Mouse (Mus musculus) liver, embryonic 12.5 days (tissue): ENCODE results near the gene Trim12a. TPM values are rescaled to one million over a fixed set of nuclear protein-coding genes. Genes with fewer than 3 reads are reported as not detected.
A peak's percentile ranks its signal among the peaks of the same experiment; 100 is the strongest.
"Not testable (repeated sequence)": the region's sequence is repeated elsewhere in the genome, so short reads cannot be mapped to it uniquely, and the experiment has no call there.

Experiments
- ATAC-seq: fragments of 200-750 bp; cut with Nextera tagmentation; 2 replicates; pipeline ENCODE4 v1.8.0; 2017; ENCODE audit warnings: moderate number of reproducible peaks, mild to moderate bottlenecking, moderate library complexity
- H3K27ac ChIP-seq: fragments of 300-500 bp; sonication (generic); 2 replicates; pipeline ENCODE4 v1.5.1; 2016; ENCODE audit warnings: mild to moderate bottlenecking
- H3K27me3 ChIP-seq: fragments of 300-500 bp; sonication (generic); replicated peaks from 2 replicates; pipeline ENCODE4 v1.6.1; 2016; ENCODE audit warnings: mild to moderate bottlenecking, moderate library complexity
- H3K36me3 ChIP-seq: fragments of 300-500 bp; sonication (generic); 2 replicates; pipeline ENCODE4 v1.6.1; 2016; ENCODE audit warnings: mild to moderate bottlenecking, moderate library complexity
- H3K4me1 ChIP-seq: fragments of 300-500 bp; sonication (generic); 2 replicates; pipeline ENCODE4 v1.6.1; 2016
- H3K4me2 ChIP-seq: fragments of 300-500 bp; sonication (generic); 2 replicates; pipeline ENCODE4 v1.6.1; 2016; ENCODE audit warnings: mild to moderate bottlenecking, moderate library complexity
- H3K4me3 ChIP-seq: fragments of 300-500 bp; sonication (generic); 2 replicates; pipeline ENCODE4 v1.5.1; 2016; ENCODE audit warnings: mild to moderate bottlenecking, moderate library complexity
- H3K9ac ChIP-seq: fragments of 300-500 bp; sonication (generic); 2 replicates; pipeline ENCODE4 v1.6.1; 2016; ENCODE audit warnings: mild to moderate bottlenecking, moderate library complexity
- H3K9me3 ChIP-seq: fragments of 300-500 bp; sonication (generic); replicated peaks from 2 replicates; pipeline ENCODE4 v1.6.1; 2016; ENCODE audit warnings: mild to moderate bottlenecking, moderate library complexity
- WGBS: fragments of 180-500 bp; shearing (Covaris S2); methylation state at CpG from one replicate; pipeline ENCODE4 v1.1.7; 2016; ENCODE audit not compliant: insufficient replicate concordance; 5-methylcytosine and 5-hydroxymethylcytosine counted together
- polyA plus RNA-seq: library from polyadenylated mRNA; unstranded; fragments of >200 nt; fragmentation: Nextera tagmentation; extraction: Ambion mirVana; gene quantifications from 2 replicates; pipeline ENCODE4 v1.2.1, GENCODE M21; 2016

Trim12a gene
- polyA plus RNA-seq, 1 experiment from 2014 or later: 4.3 TPM

DNA sequence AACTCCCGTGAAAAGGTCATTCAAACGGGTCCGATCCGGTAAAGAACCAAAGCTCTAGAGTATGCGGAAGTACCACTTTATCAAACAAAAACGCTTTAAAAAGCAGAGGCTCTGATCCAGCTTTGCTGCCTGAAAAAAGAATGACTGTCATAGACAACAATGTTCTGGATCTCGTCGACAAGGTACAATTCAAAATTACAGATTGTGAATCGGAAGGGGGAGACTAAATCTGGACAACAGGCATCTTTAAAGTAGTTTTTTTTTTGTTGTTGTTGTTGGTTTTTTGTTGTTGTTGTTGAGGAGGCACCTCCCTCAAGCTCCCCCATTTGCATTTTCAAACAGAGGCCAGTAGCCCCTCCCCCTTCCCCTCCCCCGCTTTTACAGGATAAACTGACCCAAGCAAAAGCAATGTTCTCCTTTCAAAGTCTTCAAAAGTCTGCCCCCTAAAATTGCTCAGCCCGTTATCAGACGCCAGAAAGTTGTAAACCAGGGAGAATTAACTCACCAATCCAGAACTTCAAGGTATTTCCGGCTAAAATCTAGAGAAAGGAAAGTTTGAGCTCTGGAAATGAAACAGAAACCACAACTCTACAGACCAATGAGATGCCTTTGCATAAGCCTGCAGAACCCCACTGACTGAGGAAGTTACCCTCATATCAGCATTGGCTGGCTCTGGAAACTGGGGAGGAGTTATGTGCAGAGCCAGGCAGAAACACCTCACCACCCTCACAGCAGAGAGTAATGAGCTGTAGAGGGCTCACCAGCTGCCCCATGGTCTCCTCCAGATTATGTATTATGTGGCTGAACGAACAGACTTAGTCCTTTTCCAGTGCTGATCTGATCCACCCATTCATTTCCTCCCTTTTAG, 27.5 kb downstream of the Trim12a start, which contains the start of gene Trim5:
Gene Trim5, minus strand, starts transcription at position 519 of the 868 bp plus-strand sequence.
- peak; percentile 98 for ATAC-seq
- WGBS: 28% methylated on average over 14 of the region's 14 CpGs

DNA sequence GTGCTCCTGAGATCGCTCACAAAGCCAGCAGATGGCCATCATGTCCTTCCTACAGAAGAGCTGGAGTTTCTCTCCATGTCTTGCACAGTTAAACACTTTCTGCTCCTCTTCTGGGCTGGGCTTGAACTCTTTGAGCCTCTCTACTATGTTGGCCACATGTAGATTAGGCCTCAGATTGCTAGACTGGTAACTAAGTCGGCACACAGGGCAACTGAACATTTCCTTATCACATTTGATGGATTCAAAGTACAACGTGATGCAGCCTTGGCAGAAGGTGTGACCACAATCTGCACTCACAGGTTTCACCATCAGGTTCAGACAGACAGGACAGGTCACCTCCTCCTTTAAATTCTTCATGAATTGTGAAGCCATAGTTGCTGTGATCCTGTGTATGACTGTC, 35.9 kb downstream of the Trim12a start:
- 53% methylated on average over 3 of the region's 3 CpGs for WGBS
- not testable (repeated sequence) for H3K27ac ChIP-seq, H3K36me3 ChIP-seq, H3K9me3 ChIP-seq, H3K9ac ChIP-seq, ATAC-seq, H3K4me3 ChIP-seq, H3K27me3 ChIP-seq, H3K4me2 ChIP-seq, H3K4me1 ChIP-seq

More for the DNA sequence above, 27.5 kb downstream of the Trim12a start, which contains the start of gene Trim5:
- H3K27me3 ChIP-seq, H3K4me1 ChIP-seq, H3K27ac ChIP-seq, H3K9me3 ChIP-seq, H3K36me3 ChIP-seq: not testable (repeated sequence)
- H3K9ac ChIP-seq: peak within 1 kb of the TSS; percentile 44; the same call in 1 of the 2 replicates
- H3K4me3 ChIP-seq: peak within 1 kb of the TSS; percentile 50
- peak within 1 kb of the TSS; percentile 56 for H3K4me2 ChIP-seq

DNA sequence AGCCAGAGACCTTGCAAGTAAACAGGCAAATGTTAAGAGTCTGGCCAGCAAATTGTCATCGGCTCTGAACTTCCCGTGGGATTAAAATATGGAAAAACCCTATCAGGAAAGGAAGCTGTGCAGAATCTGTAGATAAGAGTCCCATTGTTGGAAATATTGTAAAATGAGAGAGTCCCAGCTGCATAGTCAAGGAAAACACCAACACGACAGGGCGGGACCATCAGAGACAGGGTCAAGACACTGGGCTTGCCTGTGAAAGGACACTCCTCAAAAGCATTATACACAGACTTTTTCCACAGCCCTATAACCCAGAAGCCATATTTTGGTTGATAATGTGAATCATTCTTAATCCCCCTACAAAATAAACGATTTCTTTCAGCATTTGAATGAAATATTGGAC, 49.9 kb downstream of the Trim12a start:
- H3K27ac ChIP-seq, H3K27me3 ChIP-seq, H3K4me3 ChIP-seq, ATAC-seq, H3K4me1 ChIP-seq, H3K4me2 ChIP-seq, H3K9ac ChIP-seq, H3K36me3 ChIP-seq, H3K9me3 ChIP-seq: not testable (repeated sequence)
- WGBS: 52% methylated on average over 4 of the region's 5 CpGs

DNA sequence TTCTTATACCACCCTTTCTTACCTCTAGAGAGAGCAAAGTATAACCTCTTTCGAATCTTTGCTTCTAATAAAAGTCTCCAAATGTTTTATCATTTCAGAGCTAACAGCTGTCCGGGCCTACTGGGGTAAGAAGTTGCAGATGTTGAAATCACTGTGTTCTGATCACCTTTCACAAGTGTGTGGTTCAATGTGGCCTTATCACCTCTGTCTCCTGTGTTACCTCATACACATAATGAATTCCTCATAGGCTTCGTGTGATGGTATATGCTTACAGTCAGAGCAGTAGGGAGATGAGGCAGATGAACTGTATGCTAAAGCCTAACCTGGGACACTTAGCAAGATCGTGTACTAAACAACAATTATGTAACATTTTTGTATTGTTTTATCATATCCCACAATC, 54.9 kb downstream of the Trim12a start:
- not testable (repeated sequence) for H3K4me1 ChIP-seq, H3K27ac ChIP-seq, H3K4me3 ChIP-seq, H3K36me3 ChIP-seq, H3K9me3 ChIP-seq, H3K27me3 ChIP-seq, H3K9ac ChIP-seq, H3K4me2 ChIP-seq, ATAC-seq
- WGBS: 60% methylated on average over 4 of the region's 4 CpGs

Other genes starting within 250 kb of the Trim12a start
- not detected in 2 replicates for gene Olfr644, start 243.6 kb downstream of the Trim12a start, polyA plus RNA-seq
- gene Olfr645, start 230.0 kb downstream of the Trim12a start, polyA plus RNA-seq: not detected in 2 replicates
- not detected in 2 replicates for gene Olfr646, start 210.6 kb downstream of the Trim12a start, polyA plus RNA-seq
- not detected in 2 replicates for gene Ubqln5, start 185.6 kb downstream of the Trim12a start, polyA plus RNA-seq
- gene Olfr643, start 178.1 kb downstream of the Trim12a start, polyA plus RNA-seq: not detected in 2 replicates
- gene Ubqln3, start 172.2 kb downstream of the Trim12a start, polyA plus RNA-seq: not detected in 2 replicates
- not detected in 2 replicates for gene Ubqlnl, start 164.9 kb downstream of the Trim12a start, polyA plus RNA-seq
- gene Olfm5, start 150.6 kb downstream of the Trim12a start, polyA plus RNA-seq: not detected in 2 replicates
- gene Olfr648, start 132.1 kb downstream of the Trim12a start, polyA plus RNA-seq: 0.05 and 0.11 TPM in 2 replicates
- not detected in 2 replicates for gene Olfr649, start 119.5 kb downstream of the Trim12a start, polyA plus RNA-seq
- gene Trim6, start 96.7 kb downstream of the Trim12a start, polyA plus RNA-seq: 1.6 and 1.7 TPM in 2 replicates
- gene Trim34a, start 71.0 kb downstream of the Trim12a start, polyA plus RNA-seq: 1.2 and 1.7 TPM in 2 replicates
- gene Trim5, start 27.4 kb downstream of the Trim12a start, polyA plus RNA-seq: 0.33 and 0.38 TPM in 2 replicates
- gene Trim34b, start 14.0 kb upstream of the Trim12a start, polyA plus RNA-seq: not detected in 2 replicates
- gene Trim12c, start 37.9 kb upstream of the Trim12a start, polyA plus RNA-seq: 1.2 and 1.4 TPM in 2 replicates
- gene Trim30b, start 54.4 kb upstream of the Trim12a start, polyA plus RNA-seq: 0.11 TPM in 1 of 2 replicates, not detected in the other
- 0.14 and 0.20 TPM in 2 replicates for gene Trim30c, start 85.4 kb upstream of the Trim12a start, polyA plus RNA-seq
- gene Trim30a, start 149.7 kb upstream of the Trim12a start, polyA plus RNA-seq: 1.2 and 1.3 TPM in 2 replicates
- gene Trim30d, start 192.4 kb upstream of the Trim12a start, polyA plus RNA-seq: 0.42 and 0.43 TPM in 2 replicates
- not detected in 2 replicates for gene Olfr651, start 234.7 kb upstream of the Trim12a start, polyA plus RNA-seq
- not detected in 2 replicates for gene Olfr652, start 245.4 kb upstream of the Trim12a start, polyA plus RNA-seq